Mouse (Mus musculus) G1E (cell line): ENCODE data around the gene Retreg2. TPM values are rescaled to one million over a fixed set of nuclear protein-coding genes. Genes with fewer than 3 reads are reported as not detected.
A peak's percentile ranks its signal among the peaks of the same experiment; 100 is the strongest.

Source experiments
- ATAC-seq: 2 replicates; pipeline ENCODE4 v1.8.0; 2016; ENCODE audit warnings: mild to moderate bottlenecking; ENCODE audit not compliant: insufficient number of reproducible peaks, poor library complexity, low FRiP score, severe bottlenecking; ENCODE audit errors: extremely low read depth
- DNase-seq: peaks from one replicate; pipeline ENCODE4 v3.0.0; 2012; ENCODE audit warnings: low spot score
- H3K27me3 ChIP-seq: 2 replicates; pipeline ENCODE4 v1.6.1; 2012; ENCODE audit warnings: mild to moderate bottlenecking, low read length, inconsistent platforms; ENCODE audit not compliant: insufficient read depth
- H3K36me3 ChIP-seq: replicated peaks from 2 replicates; pipeline ENCODE3; 2012; ENCODE audit warnings: mild to moderate bottlenecking, inconsistent platforms
- H3K4me1 ChIP-seq: 2 replicates; pipeline ENCODE4 v1.6.1; 2012; ENCODE audit warnings: low read depth, low read length, inconsistent platforms, mixed read lengths; ENCODE audit not compliant: insufficient read depth
- H3K4me3 ChIP-seq: 2 replicates; pipeline ENCODE4 v1.5.1; 2012; ENCODE audit warnings: low read depth, mild to moderate bottlenecking, inconsistent platforms, low read length, moderate library complexity, mixed read lengths
- H3K9me3 ChIP-seq: replicated peaks from 2 replicates; pipeline ENCODE4 v1.6.1; 2012; ENCODE audit warnings: inconsistent platforms
- CTCF ChIP-seq: IDR thresholded peaks from 2 replicates; pipeline ENCODE4 v1.5.1; 2012; ENCODE audit warnings: low read depth, low read length, inconsistent platforms, mixed read lengths
- GATA1 ChIP-seq: IDR thresholded peaks from 2 replicates; pipeline ENCODE4 v1.6.1; 2012; ENCODE audit warnings: borderline replicate concordance, low read length, inconsistent platforms, mixed read lengths
- GATA2 ChIP-seq: IDR thresholded peaks from 2 replicates; pipeline ENCODE4 v1.6.1; 2012; ENCODE audit warnings: low read depth, low read length, inconsistent platforms, borderline replicate concordance
- POLR2AphosphoS5 ChIP-seq: IDR thresholded peaks from 2 replicates; pipeline ENCODE4 v1.6.1; 2012; ENCODE audit warnings: low read depth, low read length, inconsistent platforms; ENCODE audit not compliant: insufficient replicate concordance
- TAL1 ChIP-seq: conservative IDR thresholded peaks from 2 replicates; pipeline ENCODE4 v1.6.1; 2012; ENCODE audit warnings: low read depth, low read length, inconsistent platforms, mixed read lengths
- polyA plus RNA-seq: library from polyadenylated mRNA; stranded (reverse); fragments of >175 nt; gene quantifications from 2 replicates; pipeline ENCODE4 v1.2.3, GENCODE M21; 2012
- total RNA-seq, 2 experiments: library from RNA; stranded (forward) in 1 of 2; stranded (reverse) in 1 of 2; fragments of 200-1000 nt in 1 of 2; fragments of >200 nt in 1 of 2; fragmentation: Nextera tagmentation in 1 of 2; gene quantifications; 2 replicates each; pipeline ENCODE4 v1.2.3; 2014 to 2017

Retreg2 gene
- total and polyA plus RNA-seq, 3 experiments = 93.8 to 111 (median 101) TPM

DNA sequence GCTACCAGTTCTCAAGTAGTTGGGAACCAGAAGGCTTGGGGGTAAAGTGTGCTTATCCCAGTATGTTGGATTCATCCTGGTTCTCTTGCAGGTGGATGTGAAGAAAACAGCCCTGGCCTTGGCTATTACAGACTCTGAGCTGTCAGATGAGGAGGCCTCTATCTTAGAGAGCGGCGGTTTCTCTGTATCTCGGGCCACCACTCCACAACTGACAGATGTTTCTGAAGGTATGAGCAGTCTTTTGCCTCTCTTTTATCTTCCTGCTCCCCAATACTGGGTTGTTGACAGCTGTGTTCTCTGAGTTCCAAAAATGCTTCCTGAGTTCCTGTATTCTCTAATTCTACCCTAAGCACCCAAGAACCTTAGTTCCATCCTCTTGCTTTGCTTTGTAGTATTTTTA lies 3.0 kb downstream of the Retreg2 start:
- TF ChIP-seq GATA1 (no peak), GATA2 (no peak), CTCF (no peak), POLR2AphosphoS5 (no peak), TAL1 (no peak)
- Histone ChIP-seq H3K27me3 (no peaks in the 10 kb centered on the region), H3K4me3 (no peak overlapping the region; the same call in 1 of the 2 replicates), H3K36me3 (peaks cover 67% of the 10 kb centered on the region), H3K4me1 (peaks cover 72% of the 10 kb centered on the region), H3K9me3 (no peaks in the 10 kb centered on the region)
- ATAC-seq (no peak), DNase-seq (no peak)

DNA sequence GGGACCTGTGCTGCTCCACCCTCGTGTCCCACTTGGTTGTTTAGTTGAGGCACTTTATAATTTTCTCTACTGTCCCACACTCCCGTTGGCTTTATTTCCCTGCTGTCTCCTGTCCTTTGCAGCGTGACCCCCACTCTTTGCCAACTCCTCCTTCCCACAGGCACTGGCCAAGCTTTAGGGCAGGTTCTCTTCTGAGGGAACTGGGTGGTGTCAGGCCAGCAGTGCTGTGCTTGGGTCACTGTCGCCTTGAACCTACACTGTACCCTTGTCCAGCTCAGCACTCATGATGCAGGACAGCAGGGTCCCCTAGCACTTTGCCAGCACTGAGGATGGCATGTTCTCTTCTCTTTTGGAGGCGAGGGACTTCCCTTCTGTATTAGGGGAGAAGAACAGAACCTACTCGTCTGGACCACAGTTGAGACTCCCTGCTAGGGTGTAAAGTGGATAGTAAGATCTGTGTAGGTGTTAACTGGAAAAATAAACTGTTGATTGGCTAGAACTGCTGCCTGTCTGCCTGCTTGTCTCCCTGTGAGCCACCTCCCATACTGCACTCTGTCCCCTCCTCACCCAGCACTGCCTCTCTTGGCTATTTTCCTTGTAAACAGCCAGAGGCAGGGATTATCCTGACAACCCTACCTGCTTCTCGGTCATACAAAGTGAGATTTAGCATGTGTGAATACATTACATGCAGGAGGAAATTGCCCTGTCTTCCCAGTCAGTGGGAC lies 5.0 kb downstream of the Retreg2 start:
- no peak for DNase-seq
- no peak for ATAC-seq
- H3K9me3 ChIP-seq = no peaks in the 10 kb centered on the region
- H3K4me1 ChIP-seq = peaks cover 55% of the 10 kb centered on the region
- H3K36me3 ChIP-seq = peaks cover 68% of the 10 kb centered on the region
- no peak for TF ChIP-seq CTCF
- no peak for TF ChIP-seq GATA2
- TF ChIP-seq TAL1 = no peak
- no peak for TF ChIP-seq GATA1
- no peak for TF ChIP-seq POLR2AphosphoS5
- H3K27me3 ChIP-seq = no peaks in the 10 kb centered on the region
- H3K4me3 ChIP-seq = peak overlapping the region; percentile 13; the same call in 1 of the 2 replicates

DNA sequence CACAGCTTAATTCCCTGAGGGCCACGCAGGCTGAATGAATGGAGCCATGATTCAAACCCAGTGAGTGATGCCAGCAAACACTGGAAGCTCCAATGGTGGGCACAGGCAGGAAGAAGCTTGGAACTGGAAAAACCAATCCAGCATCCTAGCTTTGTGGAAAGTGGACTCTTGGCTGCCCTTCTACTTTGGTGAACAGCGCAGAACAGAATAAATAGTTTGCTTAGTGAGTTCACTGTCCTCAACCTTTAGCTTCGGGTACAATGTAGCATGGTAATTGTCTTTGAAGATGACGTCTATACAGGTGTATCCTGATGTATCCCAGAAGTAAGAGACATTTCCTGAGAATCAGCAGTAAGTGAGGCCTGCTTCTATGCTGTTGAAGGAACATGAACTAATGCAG lies 6.1 kb downstream of the Retreg2 start:
- Histone ChIP-seq H3K4me3 (no peak overlapping the region), H3K36me3 (peaks cover 66% of the 10 kb centered on the region), H3K4me1 (peaks cover 50% of the 10 kb centered on the region), H3K27me3 (no peaks in the 10 kb centered on the region), H3K9me3 (no peaks in the 10 kb centered on the region)
- ATAC-seq = no peak
- no peak for DNase-seq
- TF ChIP-seq GATA1 (no peak), GATA2 (no peak), POLR2AphosphoS5 (no peak)

DNA sequence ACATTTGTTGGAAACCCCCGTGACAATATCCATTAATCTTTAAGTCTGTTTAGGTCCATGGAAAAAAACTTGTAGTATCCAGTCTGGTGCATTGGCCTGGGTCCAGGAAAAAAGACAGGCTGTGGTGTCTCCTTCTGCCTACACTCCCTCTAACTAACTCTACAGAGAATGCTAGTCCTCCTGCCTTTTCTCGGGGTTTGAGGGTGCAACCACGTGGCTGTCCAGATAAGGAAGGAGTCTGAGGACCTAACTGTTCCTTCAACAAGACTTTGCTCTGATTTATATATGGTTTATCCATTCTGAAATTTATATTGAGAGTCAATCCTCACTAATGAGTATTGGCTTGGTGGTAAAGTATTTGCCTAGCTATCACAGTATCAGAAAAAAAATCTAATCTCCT lies 13.3 kb downstream of the Retreg2 start:
- Histone ChIP-seq H3K4me3 (no peak overlapping the region), H3K9me3 (no peaks in the 10 kb centered on the region), H3K36me3 (peaks cover 2% of the 10 kb centered on the region), H3K4me1 (peaks cover 55% of the 10 kb centered on the region), H3K27me3 (no peaks in the 10 kb centered on the region)
- ATAC-seq (no peak), DNase-seq (no peak)
- TF ChIP-seq GATA2 = no peak

DNA sequence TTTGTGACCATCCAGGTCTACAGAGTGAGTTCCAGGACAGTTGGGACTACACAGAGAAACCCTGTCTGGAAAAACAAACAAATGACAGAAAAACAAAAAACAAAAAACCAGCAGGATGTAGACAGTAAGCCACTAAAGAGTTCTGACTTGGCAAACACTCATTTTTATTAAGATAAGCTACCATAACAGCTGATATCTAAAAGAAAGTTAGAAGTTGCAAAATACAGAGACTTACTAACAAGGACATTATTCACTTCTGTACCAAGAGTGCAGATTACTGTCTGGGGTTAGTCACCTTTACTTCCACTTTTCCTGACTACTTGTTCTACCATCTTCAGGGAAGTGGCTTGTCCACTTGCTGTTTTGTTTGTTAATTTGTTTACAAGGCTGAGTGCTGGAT lies 16.4 kb downstream of the Retreg2 start:
- peaks cover 63% of the 10 kb centered on the region for H3K4me1 ChIP-seq
- TF ChIP-seq GATA2 (no peak), TAL1 (no peak), CTCF (no peak), GATA1 (no peak), POLR2AphosphoS5 (no peak)
- DNase-seq (no peak), ATAC-seq (no peak)
- H3K4me3 ChIP-seq = no peak overlapping the region
- H3K36me3 ChIP-seq = peaks cover 2% of the 10 kb centered on the region
- no peaks in the 10 kb centered on the region for H3K9me3 ChIP-seq
- H3K27me3 ChIP-seq = no peaks in the 10 kb centered on the region

DNA sequence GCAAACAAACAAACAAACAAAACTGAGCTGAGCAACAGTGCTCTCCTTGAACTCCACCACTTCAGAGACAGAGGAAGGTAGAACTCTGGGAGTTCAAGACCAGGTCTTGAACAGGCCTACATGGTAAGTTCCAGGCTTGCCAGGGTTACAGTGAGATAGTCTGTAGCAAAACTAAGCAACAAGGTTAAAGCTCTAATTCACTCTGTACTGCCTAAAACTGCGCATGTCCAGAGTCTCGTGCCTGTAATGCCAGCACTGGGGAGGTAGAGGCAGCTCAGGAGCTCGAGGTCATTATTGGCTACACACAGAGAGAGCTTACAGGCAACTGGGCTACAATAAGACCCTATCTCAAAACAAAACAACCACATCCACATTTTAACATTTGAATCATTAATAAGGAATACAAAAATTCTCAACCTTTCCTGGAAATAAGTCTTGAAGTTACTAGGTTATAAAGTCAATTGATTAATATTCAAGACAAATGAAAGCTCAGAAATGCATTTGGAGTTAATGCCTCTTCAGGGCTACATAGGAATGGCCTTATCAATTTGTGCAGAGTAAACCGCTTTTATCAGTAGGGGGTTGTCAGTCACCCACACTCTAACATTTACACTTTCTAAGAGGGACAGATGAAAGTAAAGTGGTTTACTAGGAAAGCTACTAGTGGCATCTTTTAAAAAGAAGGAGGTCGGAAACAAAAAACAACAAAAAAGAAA lies 17.1 kb downstream of the Retreg2 start:
- ATAC-seq (peak; percentile 77), DNase-seq (peak; percentile 50)
- Histone ChIP-seq H3K27me3 (no peaks in the 10 kb centered on the region), H3K4me3 (peak overlapping the region; percentile 34; the same call in 1 of the 2 replicates), H3K36me3 (no peaks in the 10 kb centered on the region), H3K9me3 (no peaks in the 10 kb centered on the region), H3K4me1 (peaks cover 58% of the 10 kb centered on the region)
- TF ChIP-seq CTCF = no peak
- peak; percentile 77 for TF ChIP-seq TAL1
- no peak for TF ChIP-seq POLR2AphosphoS5
